Comparison of ENCODE assay signal across 8 mouse cellular contexts in the genomic region with DNA sequence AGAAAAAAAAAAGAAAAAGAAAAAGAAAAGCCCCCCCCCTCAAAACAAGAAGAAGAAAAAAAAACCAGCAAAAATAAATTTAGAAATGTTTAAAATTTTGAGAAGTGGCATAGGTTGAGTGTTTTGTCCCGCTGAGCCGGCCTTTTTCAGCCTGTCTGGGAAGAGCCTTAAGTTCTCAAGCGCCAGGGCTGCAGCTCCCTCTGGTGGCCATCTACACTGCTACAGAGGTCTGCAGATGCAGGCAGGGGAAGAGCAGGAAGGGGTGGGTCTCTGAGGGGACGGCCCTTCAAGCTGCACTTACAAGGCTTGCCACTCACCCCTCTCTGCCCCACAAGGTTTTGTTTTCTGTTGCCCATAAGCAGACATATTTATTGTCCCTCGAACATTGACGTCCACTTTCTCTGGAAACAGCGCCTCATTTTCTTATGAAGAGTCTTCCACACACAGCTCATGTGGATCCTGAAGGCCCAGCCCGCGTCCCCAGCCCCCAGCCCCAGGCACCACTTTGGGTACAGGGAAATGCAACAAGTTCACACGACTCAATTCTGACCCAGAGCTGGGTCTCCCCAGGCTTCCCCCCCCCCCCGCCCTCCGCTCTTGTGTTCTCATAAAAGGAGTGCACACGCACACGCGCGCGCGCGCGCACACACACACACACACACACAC. TPM values are rescaled to one million over a fixed set of nuclear protein-coding genes. Genes with fewer than 3 reads are reported as not detected.
DNase-seq lines count a peak whose midpoint lies in the region; ATAC-seq and TF ChIP-seq lines count a peak whose summit lies in the region.

No protein-coding gene starts in this region.

- peak; percentile 87 for ATAC-seq in Patski
- peak; percentile 95 for ATAC-seq in hindbrain, embryonic 16.5 days

- H3K27me3 ChIP-seq in Patski = peaks cover 4% of the 10 kb centered on the region
- H3K27me3 ChIP-seq in hindbrain, embryonic 16.5 days (replicated peaks; ENCODE audit: control insufficient read depth, insufficient read depth, low read length) = no peaks in the 10 kb centered on the region

- POLR2A ChIA-PET in Patski (lab: Charles Lee) = no interaction called here

- peak; percentile 87 for TF ChIP-seq CTCF in Patski (IDR thresholded peaks at IDR 0.05)

- no peaks in the 10 kb centered on the region for H3K36me3 ChIP-seq in hindbrain, embryonic 16.5 days (ENCODE audit: control insufficient read depth, insufficient read depth, low read length)

- H3K4me2 ChIP-seq in hindbrain, embryonic 16.5 days (ENCODE audit: low read length) = peak overlapping the region; percentile 52

- peak overlapping the region; percentile 25; the same call in 1 of the 2 replicates for H3K9ac ChIP-seq in hindbrain, embryonic 16.5 days (ENCODE audit: low read depth, low read length)

- no peaks in the 10 kb centered on the region for H3K9me3 ChIP-seq in hindbrain, embryonic 16.5 days (ENCODE audit: control insufficient read depth, low read length)

- peak; percentile 24 for DNase-seq in Patski (ENCODE audit: low read depth, low spot score)
- peak; percentile 91 to 95 for DNase-seq in cerebellum, postnatal 25 days
- peak; percentile 92 for DNase-seq in gastrocnemius, adult 18-20 months (ENCODE audit: low spot score)
- DNase-seq in left cerebral cortex, adult 11 months (ENCODE audit: low spot score) = peak; percentile 77
- DNase-seq in lung, postnatal 4 days = peak; percentile 93
- DNase-seq in right cerebral cortex, adult 18-20 months = peak; percentile 92
- DNase-seq in urinary bladder, adult 2 months (ENCODE audit: low spot score) = peak; percentile 71

- peaks cover 3% of the 10 kb centered on the region; the same call in 1 of the 2 replicates for H3K4me1 ChIP-seq in hindbrain, embryonic 16.5 days (ENCODE audit: control insufficient read depth, insufficient read depth, low read depth, low read length)

- peak overlapping the region; percentile 17 for H3K4me3 ChIP-seq in hindbrain, embryonic 16.5 days (ENCODE audit: low read length)

- WGBS in hindbrain, embryonic 16.5 days = 42% methylated on average over 19 of the region's 20 CpGs

- H3K27ac ChIP-seq in hindbrain, embryonic 16.5 days (ENCODE audit: low read depth, low read length) = no peak overlapping the region

- CTCF ChIA-PET in Patski (lab: Charles Lee) = interaction anchor here (1.1 to 1.8 kb wide), 6 partner anchors 8 to 57 kb away, joined by 3 to 8 read pairs (median 6); a partner anchor contains a TSS

- in situ Hi-C loops in Patski (cut with MboI; ENCODE audit: low pct_unique_long_range_greater_than_20kb) = loop anchor here (10.0 kb wide), 1 partner anchor 213 kb away; a partner anchor contains a TSS

RNA-seq across cellular contexts. Expression of a gene that starts 17.4 kb away (rescaled TPM):
- 0.10 TPM for polyA plus RNA-seq in Patski (2021)
- total RNA-seq in gastrocnemius, adult 18-20 months (2021) = 10 to 100 TPM; 15.0 to 20.7 TPM
- polyA plus RNA-seq in hindbrain, embryonic 16.5 days (2015; fragmentation: Nextera tagmentation; extraction: Ambion mirVana) = 0.61 and 0.75 TPM in 2 replicates
- polyA plus RNA-seq in urinary bladder, adult 2 months (2012; rRNA removed) = 2.2 and 2.7 TPM in 2 replicates

RNA-seq across cellular contexts. Expression of a gene that starts 21.2 kb away (rescaled TPM):
- polyA plus RNA-seq in Patski (2021) = not detected
- total RNA-seq in gastrocnemius, adult 18-20 months (2021) = 1 to 10 TPM in 1 of 2 experiments, under 1 TPM in 1; 1.00 to 1.6 TPM
- 0.43 and 0.95 TPM in 2 replicates for polyA plus RNA-seq in hindbrain, embryonic 16.5 days (2015; fragmentation: Nextera tagmentation; extraction: Ambion mirVana)
- polyA plus RNA-seq in urinary bladder, adult 2 months (2012; rRNA removed) = 445 and 558 TPM in 2 replicates

RNA-seq across cellular contexts. Expression of a gene that starts 29.1 kb away (rescaled TPM):
- polyA plus RNA-seq in Patski (2021) = 8.5 TPM
- 100 to 1,000 TPM; 924 to 953 TPM for total RNA-seq in gastrocnemius, adult 18-20 months (2021)
- 19.0 TPM in 2 replicates for polyA plus RNA-seq in hindbrain, embryonic 16.5 days (2015; fragmentation: Nextera tagmentation; extraction: Ambion mirVana)
- polyA plus RNA-seq in urinary bladder, adult 2 months (2012; rRNA removed) = 49.1 and 54.5 TPM in 2 replicates

RNA-seq across cellular contexts. Expression of a gene that starts 38.6 kb away (rescaled TPM):
- 0.01 TPM for polyA plus RNA-seq in Patski (2021)
- 1 to 10 TPM; 1.7 to 3.5 TPM for total RNA-seq in gastrocnemius, adult 18-20 months (2021)
- 0.50 and 0.65 TPM in 2 replicates for polyA plus RNA-seq in hindbrain, embryonic 16.5 days (2015; fragmentation: Nextera tagmentation; extraction: Ambion mirVana)
- polyA plus RNA-seq in urinary bladder, adult 2 months (2012; rRNA removed) = 16.0 and 17.8 TPM in 2 replicates

RNA-seq across cellular contexts. Expression of a gene that starts 40.7 kb away (rescaled TPM):
- not detected for polyA plus RNA-seq in Patski (2021)
- 1,000 to 10,000 TPM in 1 of 2 experiments, 100 to 1,000 TPM in 1; 983 to 1,012 TPM for total RNA-seq in gastrocnemius, adult 18-20 months (2021)
- 69.4 and 89.9 TPM in 2 replicates for polyA plus RNA-seq in hindbrain, embryonic 16.5 days (2015; fragmentation: Nextera tagmentation; extraction: Ambion mirVana)
- polyA plus RNA-seq in urinary bladder, adult 2 months (2012; rRNA removed) = 494 and 552 TPM in 2 replicates

Comparison
In these comparisons a context has a peak if more than half of its experiments do, and no peak if none do; other contexts are left out.
1. DNase-seq: peak in every context shown above with its lines; median percentile 93 in cerebellum, postnatal 25 days; 93 in lung, postnatal 4 days; 92 in gastrocnemius, adult 18-20 months; 92 in right cerebral cortex, adult 18-20 months; 77 in left cerebral cortex, adult 11 months; 71 in urinary bladder, adult 2 months; 24 in Patski.
2. RNA of a gene that starts 21.2 kb away (polyA plus RNA-seq): 445 to 558 TPM in urinary bladder, adult 2 months; 0.43 to 0.95 TPM in hindbrain, embryonic 16.5 days and not detected in Patski (single experiment); every median in the first group is over 100 times any median in the second.